Mouse (Mus musculus): Measurements from ENCODE around the gene Slc44a3. TPM values are rescaled to one million over a fixed set of nuclear protein-coding genes. Genes with fewer than 3 reads are reported as not detected.

Gene Slc44a3
- polyA plus RNA-seq, 1 experiment: 26.1 TPM

DNA sequence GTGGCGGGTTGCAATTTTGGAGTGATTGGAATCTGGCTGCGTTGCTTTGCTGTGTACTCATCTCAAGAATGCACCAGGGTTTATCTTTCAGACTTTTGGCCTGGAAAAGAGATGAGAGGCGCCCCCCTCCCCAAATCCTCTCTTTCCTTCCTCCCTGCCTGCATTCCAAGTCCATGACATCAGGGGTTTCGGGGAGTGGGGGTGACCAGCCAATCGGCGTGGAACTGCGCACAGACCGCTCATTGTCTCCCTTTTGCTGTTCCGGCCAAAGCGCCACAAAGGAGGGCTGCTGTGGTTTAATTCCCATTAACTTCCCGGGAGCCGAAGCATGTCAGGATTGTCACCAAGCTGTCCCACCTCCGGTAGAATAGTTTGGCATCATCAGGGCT, 104.7 kb downstream of the Slc44a3 start:
- DNase-seq (ENCODE audit: low read depth): no peak

DNA sequence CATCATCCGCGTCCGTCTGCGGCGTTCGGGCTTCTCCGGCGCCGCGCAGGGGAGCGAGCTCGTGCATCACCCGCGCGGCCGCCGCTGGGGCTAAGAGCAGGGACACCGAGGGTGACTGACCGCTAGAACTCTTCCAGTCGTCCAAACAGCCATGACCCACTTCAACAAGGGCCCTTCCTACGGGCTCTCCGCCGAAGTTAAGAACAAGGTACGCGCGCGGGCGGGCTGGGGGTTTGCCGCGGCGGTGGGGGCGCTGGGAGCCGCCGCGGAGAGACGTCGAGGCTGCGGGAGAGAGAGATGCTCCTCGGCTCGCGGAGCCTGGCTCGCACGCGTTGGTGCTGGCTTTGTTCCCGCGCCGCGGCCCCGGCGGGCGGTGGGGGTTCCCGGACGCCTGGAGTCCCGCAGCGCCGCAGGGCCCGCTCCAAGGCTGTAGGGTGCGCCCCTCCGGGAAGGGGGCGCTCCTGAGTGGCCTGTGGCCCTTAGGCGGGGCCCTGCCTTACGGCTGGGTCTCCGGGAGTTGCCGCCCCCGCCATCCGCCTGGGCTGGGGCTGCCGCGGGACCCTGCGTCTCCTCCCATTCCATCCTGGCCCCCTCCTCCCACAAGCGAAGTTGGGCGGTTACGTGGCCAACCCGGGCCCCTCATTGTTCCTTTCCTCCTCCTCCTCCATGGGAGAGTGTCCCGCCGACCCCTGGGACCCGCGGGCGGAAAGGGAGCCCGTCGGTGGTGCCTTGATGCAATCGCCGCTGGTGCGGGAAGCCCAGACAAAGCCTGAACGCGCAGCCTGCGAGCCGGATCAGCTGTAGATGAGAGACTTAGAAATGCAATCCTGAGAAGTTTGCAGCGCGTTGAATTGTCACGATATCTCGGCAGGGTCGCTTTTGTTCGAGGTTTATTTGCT, 105.3 kb downstream of the Slc44a3 start:
- DNase-seq (ENCODE audit: low read depth): no peak

DNA sequence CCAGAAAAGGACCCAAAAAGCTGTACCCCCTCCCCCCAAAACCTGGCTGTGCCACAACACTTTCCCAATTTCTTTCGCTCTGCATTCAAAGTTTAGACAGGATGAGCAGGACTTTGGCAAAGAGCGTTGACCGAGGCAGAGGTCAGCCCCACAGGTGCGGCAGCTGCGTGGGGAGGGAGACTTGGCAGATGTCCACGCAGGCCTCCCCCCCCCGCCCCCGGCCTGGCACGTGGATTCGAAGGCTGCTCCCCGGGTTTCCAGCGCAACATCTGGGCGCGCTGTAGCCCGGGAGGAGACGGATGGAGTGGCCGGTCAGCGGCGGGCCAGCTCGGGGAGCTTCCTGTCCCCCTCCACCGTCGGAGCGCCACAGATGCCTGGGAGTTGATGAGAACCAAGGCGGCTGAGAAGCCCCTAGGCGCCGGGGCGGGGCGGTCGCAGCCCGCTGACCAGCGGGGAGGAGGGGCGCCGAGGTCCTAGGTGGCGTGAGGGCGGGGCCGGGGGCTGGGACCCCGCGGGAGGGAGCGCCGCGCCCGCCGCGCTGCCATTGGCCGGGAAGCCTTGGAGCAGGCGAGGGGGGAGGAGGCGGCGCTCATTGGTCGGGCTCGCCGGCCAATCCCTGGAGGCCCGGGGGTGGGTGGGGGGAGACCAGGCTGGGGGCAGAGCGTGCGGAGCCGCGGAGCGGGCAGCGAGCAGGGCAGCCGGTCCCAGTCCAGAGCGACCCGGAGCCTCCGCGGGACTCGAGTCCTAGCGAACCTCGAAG, 106.2 kb downstream of the Slc44a3 start, which contains the start of gene Cnn3:
Gene Cnn3, plus strand, starts transcription at position 637 of the 760 bp plus-strand sequence.
- DNase-seq (ENCODE audit: low read depth): no peak

DNA sequence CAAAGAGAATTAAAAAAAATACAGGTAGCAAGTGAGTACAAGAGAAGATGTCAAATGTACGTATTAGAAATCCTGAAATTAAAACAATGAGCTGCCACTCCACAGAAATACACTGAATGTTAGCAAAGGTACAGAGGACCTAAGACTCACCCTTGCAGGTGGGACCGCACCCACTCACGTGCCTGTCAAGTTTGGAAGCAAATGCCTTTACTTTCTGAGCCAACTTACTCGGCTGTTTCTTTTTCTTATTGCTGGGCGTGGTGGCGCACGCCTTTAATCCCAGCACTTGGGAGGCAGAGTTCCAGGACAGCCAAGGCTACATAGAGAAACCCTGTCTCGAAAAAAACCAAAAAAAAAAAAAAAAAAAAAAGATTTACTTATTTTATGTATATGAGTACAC, 109.8 kb downstream of the Slc44a3 start:
- no peak for DNase-seq (ENCODE audit: low read depth)

DNA sequence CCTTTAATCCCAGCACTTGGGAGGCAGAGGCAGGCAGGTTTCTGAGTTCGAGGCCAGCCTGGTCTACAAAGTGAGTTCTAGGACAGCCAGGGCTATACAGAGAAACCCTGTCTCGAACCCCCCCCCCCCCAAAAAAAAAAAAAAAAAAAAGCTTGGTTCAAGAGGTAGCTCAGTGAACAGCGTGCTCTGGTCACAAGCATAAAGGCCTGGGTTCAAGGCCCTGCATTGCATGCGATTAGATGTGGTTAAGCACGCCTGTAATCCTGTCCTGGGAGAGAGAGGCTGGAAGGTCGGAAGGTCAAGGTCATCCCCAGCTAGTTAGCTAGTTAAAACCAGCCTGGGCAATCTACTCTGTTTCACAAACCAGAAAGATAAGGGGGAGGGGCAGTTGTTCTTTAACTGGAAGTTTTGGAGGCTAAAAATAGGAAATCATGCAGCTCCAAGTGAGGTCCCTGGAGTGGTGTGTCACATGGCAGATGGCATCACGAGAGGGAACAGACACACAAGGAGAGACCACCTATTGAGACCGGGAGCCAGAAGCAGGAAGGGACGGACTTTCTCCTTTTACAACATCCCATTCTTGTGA, 113.3 kb downstream of the Slc44a3 start:
- DNase-seq (ENCODE audit: low read depth): no peak

DNA sequence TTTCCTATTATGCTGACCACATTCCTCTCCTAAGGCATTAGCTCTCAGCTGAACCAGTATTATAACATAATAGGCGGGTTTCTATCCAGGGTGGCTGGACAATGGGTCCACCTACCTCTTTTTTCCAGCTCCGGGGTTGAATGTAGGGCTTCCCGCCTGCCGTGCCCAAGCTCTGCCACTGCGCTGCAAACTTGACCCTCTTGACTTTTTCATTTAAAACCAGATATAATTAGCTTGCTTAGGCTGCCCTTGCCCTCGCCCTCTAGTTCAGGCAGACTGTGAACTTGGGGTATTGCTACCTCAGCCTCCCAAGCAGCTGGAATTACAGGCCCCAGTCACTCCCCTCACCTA, 114.0 kb downstream of the Slc44a3 start:
- DNase-seq (ENCODE audit: low read depth): no peak

DNA sequence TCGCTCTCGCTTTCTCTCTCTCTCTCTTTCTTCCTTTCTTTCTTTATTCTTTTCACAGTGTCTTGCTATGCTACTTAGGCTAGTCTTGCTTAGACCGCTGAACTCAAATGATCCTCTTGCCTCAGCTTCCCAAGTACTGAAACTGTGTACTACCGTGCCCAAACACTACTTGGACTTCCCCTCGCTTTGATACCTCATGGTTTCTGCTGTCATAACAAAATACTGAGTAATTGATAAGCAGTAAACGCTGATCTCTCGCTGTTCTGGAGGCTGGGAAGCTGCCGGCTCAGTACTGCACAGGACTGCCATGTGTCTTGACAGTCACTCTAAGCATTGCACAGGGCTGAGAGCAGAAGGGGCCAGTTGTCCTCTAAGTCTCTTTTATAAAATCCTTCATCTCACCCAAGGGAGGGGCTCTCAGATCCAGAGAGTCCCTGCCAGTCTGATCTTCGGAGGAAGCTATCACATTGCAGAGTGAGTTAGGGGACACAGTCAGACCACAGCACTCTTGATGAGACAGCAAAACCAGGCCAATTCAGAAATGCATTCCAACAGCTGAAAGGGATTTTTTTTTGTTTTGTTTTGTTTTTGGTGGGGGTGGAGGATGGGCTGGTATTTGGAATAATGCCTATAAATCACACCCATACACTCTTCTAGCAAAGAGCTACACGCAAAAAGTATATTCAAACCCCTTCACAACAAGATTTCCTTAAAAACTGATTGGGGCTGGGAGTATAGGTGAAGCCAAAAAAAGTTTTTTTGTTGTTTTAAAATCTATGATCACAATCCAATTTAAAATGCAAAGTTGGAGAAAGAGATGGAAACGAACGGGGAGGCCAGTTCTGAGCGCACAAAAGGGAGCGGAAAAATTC, 114.6 kb downstream of the Slc44a3 start:
- DNase-seq (ENCODE audit: low read depth): no peak

DNA sequence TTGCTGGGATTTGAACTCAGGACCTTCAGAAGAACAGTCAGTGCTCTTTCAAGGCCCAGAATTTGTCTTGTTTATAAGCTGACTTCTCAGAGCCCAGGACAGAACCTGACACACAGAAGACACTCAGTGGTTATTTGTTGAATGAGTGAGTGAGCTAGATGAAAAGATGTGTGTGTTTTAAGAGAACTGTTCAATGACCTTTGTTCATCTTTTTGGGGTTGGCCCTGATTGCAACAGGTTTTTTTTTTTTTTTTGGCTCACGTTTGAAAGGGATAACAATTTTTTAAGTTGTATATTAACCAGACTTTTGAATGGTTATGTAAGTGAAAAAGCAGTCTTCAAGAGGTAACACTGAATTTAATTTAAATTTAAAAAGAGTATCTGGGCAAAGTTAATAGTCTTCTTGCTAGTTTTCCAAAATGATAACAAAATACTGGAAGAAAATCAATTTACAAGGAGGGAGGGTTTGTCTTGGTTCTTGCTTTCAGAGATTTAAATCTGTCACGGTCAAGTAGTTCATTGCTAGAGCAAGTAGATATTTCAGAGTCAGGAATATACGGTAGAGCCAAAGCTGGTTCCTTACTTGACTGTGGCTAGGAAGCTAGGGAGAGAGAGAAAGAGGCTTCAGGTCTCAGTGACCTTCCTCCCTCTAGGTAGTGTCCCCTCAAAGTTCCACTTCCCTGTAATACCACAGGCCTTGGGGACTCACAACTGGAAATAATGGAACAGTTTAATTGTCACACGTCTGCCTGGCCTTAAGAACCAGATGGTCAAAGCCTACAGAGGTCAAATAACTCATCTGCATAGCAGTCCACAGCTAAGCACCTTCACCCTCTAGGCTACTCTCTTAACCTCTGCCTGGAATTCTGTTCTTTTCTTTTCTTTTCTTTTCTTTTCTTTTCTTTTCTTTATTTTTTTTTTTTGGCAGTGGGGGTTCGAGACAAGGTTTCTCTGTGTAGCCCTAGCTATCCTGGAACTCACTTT, 115.7 kb downstream of the Slc44a3 start:
- DNase-seq (ENCODE audit: low read depth): no peak

DNA sequence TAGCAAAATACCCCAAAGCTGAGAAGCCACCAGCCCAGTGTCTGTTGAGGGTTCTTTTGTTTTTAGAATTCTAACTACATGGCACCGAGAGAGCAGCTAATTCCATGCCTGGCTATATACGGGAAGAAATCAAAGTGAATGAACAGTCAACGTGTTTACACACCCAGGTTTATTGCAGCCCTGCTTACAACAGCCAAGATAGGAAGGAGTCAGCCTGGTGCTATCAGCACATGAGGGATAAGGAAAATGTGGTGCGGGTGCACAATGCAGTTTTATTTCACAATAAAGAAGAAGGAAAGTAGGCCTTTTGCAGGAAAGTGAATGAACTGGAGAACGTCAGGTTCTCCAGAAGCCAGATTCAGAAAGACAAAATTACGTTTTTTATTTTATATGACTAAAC, 120.8 kb downstream of the Slc44a3 start:
- DNase-seq (ENCODE audit: low read depth): no peak

Other genes starting within 250 kb of the Slc44a3 start
- 2.8 and 4.0 TPM in 2 replicates for gene Tmem56, start 249.3 kb downstream of the Slc44a3 start, polyA plus RNA-seq (2012; rRNA removed)
- gene Alg14, start 240.6 kb downstream of the Slc44a3 start, polyA plus RNA-seq (2012; rRNA removed): 16.5 and 21.4 TPM in 2 replicates
- 101 and 104 TPM in 2 replicates for gene Cnn3, start 105.9 kb downstream of the Slc44a3 start, polyA plus RNA-seq (2012; rRNA removed)
- not detected in 2 replicates for gene 4930432M17Rik, start 138.4 kb upstream of the Slc44a3 start, polyA plus RNA-seq (2012; rRNA removed)
- 26.4 and 28.3 TPM in 2 replicates for gene F3, start 191.1 kb upstream of the Slc44a3 start, polyA plus RNA-seq (2012; rRNA removed)